In genomic region chr2:30077502-30078348, GRCm38 (mm10) we compare ENCODE assay signal across 1 mouse cellular context.
A peak's percentile ranks its signal among the peaks of the same experiment; 100 is the strongest.
TF ChIP-seq lines count a peak whose summit lies in the region.

Gene Pkn3 (plus strand): TSS chr2:30077684.

TF ChIP-seq in CH12.LX, 34 proteins besides CTCF, POLR2A, EP300 and RAD21 (continued from another document):
- TF ChIP-seq RCOR1 (conservative IDR thresholded peaks at IDR 0.05; ENCODE audit: low read depth, low read length) (0 out of 2 replicates have a peak, but pooled peaks have one; percentile 48), ZNF384 (IDR thresholded peaks at IDR 0.05; ENCODE audit: low read depth, low read length) (peak; percentile 59), MXI1 (IDR thresholded peaks at IDR 0.05; ENCODE audit: low read depth, low read length) (peak; percentile 83), SIN3A (IDR thresholded peaks at IDR 0.05; ENCODE audit: low read length) (peak; percentile 82; the same call in 1 of the 2 replicates), JUN (IDR thresholded peaks at IDR 0.05; ENCODE audit: insufficient read depth, low read depth, low read length) (no peak), MAZ (IDR thresholded peaks at IDR 0.05; ENCODE audit: low read depth, low read length) (peak; percentile 51; the same call in 1 of the 2 replicates), BHLHE40 (IDR thresholded peaks at IDR 0.05; ENCODE audit: low read depth, low read length) (peak; percentile 44; the same call in 1 of the 2 replicates), PAX5 (IDR thresholded peaks at IDR 0.05; ENCODE audit: low read length) (no peak), USF2 (conservative IDR thresholded peaks at IDR 0.05; ENCODE audit: low read depth, low read length) (no peak), CHD2 (IDR thresholded peaks at IDR 0.05; ENCODE audit: low read length) (peak; percentile 0; the same call in 1 of the 2 replicates), ZMIZ1 (IDR thresholded peaks at IDR 0.05; ENCODE audit: low read depth, low read length) (no peak), ETS1 (conservative IDR thresholded peaks at IDR 0.05; ENCODE audit: low read depth, low read length) (no peak), HCFC1 (IDR thresholded peaks at IDR 0.05; ENCODE audit: low read depth, low read length) (peak; percentile 63), MEF2A (IDR thresholded peaks at IDR 0.05; ENCODE audit: borderline replicate concordance, low read depth, low read length) (peak; percentile 73; the same call in 1 of the 2 replicates), GABPA (IDR thresholded peaks at IDR 0.05; ENCODE audit: insufficient replicate concordance, low read depth, low read length) (no peak), UBTF (IDR thresholded peaks at IDR 0.05; ENCODE audit: low read depth, low read length) (0 out of 2 replicates have a peak, but pooled peaks have one; percentile 42), MYC (IDR thresholded peaks at IDR 0.05; ENCODE audit: low read depth, low read length) (no peak; the same call in 1 of the 2 replicates), NELFE (IDR thresholded peaks at IDR 0.05; ENCODE audit: low read depth, low read length) (peak; percentile 89; the same call in 1 of the 2 replicates), TCF12 (IDR thresholded peaks at IDR 0.05; ENCODE audit: low read depth, low read length) (peak; percentile 70; the same call in 1 of the 2 replicates), ELF1 (IDR thresholded peaks at IDR 0.05; ENCODE audit: low read depth, low read length) (peak; percentile 57; the same call in 1 of the 2 replicates)
